Comparison of ENCODE assay signal across 8 mouse cellular contexts in genomic region chr5:137779053-137779933, GRCm38 (mm10). TPM values are rescaled to one million over a fixed set of nuclear protein-coding genes. Genes with fewer than 3 reads are reported as not detected.
DNase-seq lines count a peak whose midpoint lies in the region; ATAC-seq lines count a peak whose summit lies in the region.

No protein-coding gene starts in this region.

- H3K4me1 ChIP-seq in limb, embryonic 15.5 days: peaks cover 50% of the 10 kb centered on the region
- H3K4me1 ChIP-seq in midbrain, embryonic 16.5 days (ENCODE audit: control insufficient read depth, insufficient read depth, low read length): peaks cover 37% of the 10 kb centered on the region

- WGBS in limb, embryonic 15.5 days: under 1% methylated on average over 81 of the region's 83 CpGs
- WGBS in midbrain, embryonic 16.5 days: under 1% methylated on average over 68 of the region's 83 CpGs

- peak; percentile 21 for ATAC-seq in CD4-positive, CD25-positive, alpha-beta regulatory T cell, adult 4 months
- ATAC-seq in limb, embryonic 15.5 days (ENCODE audit: insufficient number of reproducible peaks, low FRiP score, low TSS enrichment, low read depth): 0 out of 2 replicates have a peak, but pooled peaks have one; percentile 7
- peak; percentile 34 for ATAC-seq in midbrain, embryonic 16.5 days

- no peaks in the 10 kb centered on the region for H3K27me3 ChIP-seq in limb, embryonic 15.5 days
- H3K27me3 ChIP-seq in midbrain, embryonic 16.5 days (ENCODE audit: control insufficient read depth, insufficient read depth, low read depth, low read length): no peaks in the 10 kb centered on the region

- H3K9ac ChIP-seq in limb, embryonic 15.5 days: peak overlapping the region; percentile 95
- H3K9ac ChIP-seq in midbrain, embryonic 16.5 days (ENCODE audit: low read depth, low read length): peak overlapping the region; percentile 88

- H3K36me3 ChIP-seq in limb, embryonic 15.5 days: peaks cover 37% of the 10 kb centered on the region
- peaks cover 17% of the 10 kb centered on the region for H3K36me3 ChIP-seq in midbrain, embryonic 16.5 days (ENCODE audit: control insufficient read depth, insufficient read depth, low read length)

- H3K4me2 ChIP-seq in limb, embryonic 15.5 days: peak overlapping the region; percentile 91
- peak overlapping the region; percentile 97 for H3K4me2 ChIP-seq in midbrain, embryonic 16.5 days (ENCODE audit: low read length)

- peak; percentile 67 to 74 for DNase-seq in adrenal gland, adult (ENCODE audit: inconsistent age in 2 of 2, low spot score in 1 of 2)
- no peak for DNase-seq in adrenal gland, postnatal 4 days (ENCODE audit: low spot score in 2 of 2)
- peak; percentile 50 to 61 for DNase-seq in cerebellum, postnatal 14 days
- peak; percentile 44 for DNase-seq in heart, postnatal 4 days
- DNase-seq in thymus, postnatal 4 days: peak; percentile 72

- peak overlapping the region; percentile 99 for H3K4me3 ChIP-seq in limb, embryonic 15.5 days
- peak overlapping the region; percentile 79 for H3K4me3 ChIP-seq in midbrain, embryonic 16.5 days (ENCODE audit: low read depth, low read length)

- H3K27ac ChIP-seq in limb, embryonic 15.5 days: peak overlapping the region; percentile 92
- H3K27ac ChIP-seq in midbrain, embryonic 16.5 days (ENCODE audit: low read length): peak overlapping the region; percentile 87

- no peaks in the 10 kb centered on the region for H3K9me3 ChIP-seq in limb, embryonic 15.5 days
- no peaks in the 10 kb centered on the region for H3K9me3 ChIP-seq in midbrain, embryonic 16.5 days (replicated peaks; ENCODE audit: control insufficient read depth, low read length, poor library complexity, severe bottlenecking)

RNA-seq across cellular contexts. Expression of gene Ppp1r35, which starts 0.6 kb away (rescaled TPM):
- total RNA-seq in adrenal gland, postnatal 4 days (2021): 10 to 100 TPM; 29.9 to 40.3 TPM
- 1 to 10 TPM; 6.9 to 7.0 TPM for polyA plus RNA-seq in CD4-positive, CD25-positive, alpha-beta regulatory T cell, adult 4 months (2017; shearing (Covaris generic))
- total RNA-seq in heart, postnatal 4 days (2021): 10 to 100 TPM; 16.5 to 17.1 TPM
- 22.2 and 27.8 TPM in 2 replicates for polyA plus RNA-seq in limb, embryonic 15.5 days (2015; fragmentation: Nextera tagmentation; extraction: Ambion mirVana)
- polyA plus RNA-seq in midbrain, embryonic 16.5 days (2015; fragmentation: Nextera tagmentation; extraction: Ambion mirVana): 33.5 and 36.6 TPM in 2 replicates

RNA-seq across cellular contexts. Expression of gene Mepce, which starts 8.2 kb away (rescaled TPM):
- 10 to 100 TPM; 58.4 to 67.5 TPM for total RNA-seq in adrenal gland, postnatal 4 days (2021)
- polyA plus RNA-seq in CD4-positive, CD25-positive, alpha-beta regulatory T cell, adult 4 months (2017; shearing (Covaris generic)): 10 to 100 TPM; 27.5 to 32.3 TPM
- 10 to 100 TPM; 29.0 to 40.3 TPM for total RNA-seq in heart, postnatal 4 days (2021)
- polyA plus RNA-seq in limb, embryonic 15.5 days (2015; fragmentation: Nextera tagmentation; extraction: Ambion mirVana): 8.7 and 9.2 TPM in 2 replicates
- polyA plus RNA-seq in midbrain, embryonic 16.5 days (2015; fragmentation: Nextera tagmentation; extraction: Ambion mirVana): 10.4 and 11.6 TPM in 2 replicates

RNA-seq across cellular contexts. Expression of gene Zcwpw1, which starts 8.3 kb away (rescaled TPM):
- total RNA-seq in adrenal gland, postnatal 4 days (2021): 1 to 10 TPM; 8.9 to 9.3 TPM
- polyA plus RNA-seq in CD4-positive, CD25-positive, alpha-beta regulatory T cell, adult 4 months (2017; shearing (Covaris generic)): 10 to 100 TPM; 15.2 to 24.8 TPM
- total RNA-seq in heart, postnatal 4 days (2021): 1 to 10 TPM; 2.4 to 3.2 TPM
- 19.7 and 24.4 TPM in 2 replicates for polyA plus RNA-seq in limb, embryonic 15.5 days (2015; fragmentation: Nextera tagmentation; extraction: Ambion mirVana)
- polyA plus RNA-seq in midbrain, embryonic 16.5 days (2015; fragmentation: Nextera tagmentation; extraction: Ambion mirVana): 11.6 and 13.1 TPM in 2 replicates

RNA-seq across cellular contexts. Expression of gene Tsc22d4, which starts 33.8 kb away (rescaled TPM):
- total RNA-seq in adrenal gland, postnatal 4 days (2021): 100 to 1,000 TPM; 138 to 140 TPM
- polyA plus RNA-seq in CD4-positive, CD25-positive, alpha-beta regulatory T cell, adult 4 months (2017; shearing (Covaris generic)): 10 to 100 TPM; 49.6 to 62.4 TPM
- total RNA-seq in heart, postnatal 4 days (2021): 100 to 1,000 TPM; 230 to 231 TPM
- 169 and 197 TPM in 2 replicates for polyA plus RNA-seq in limb, embryonic 15.5 days (2015; fragmentation: Nextera tagmentation; extraction: Ambion mirVana)
- polyA plus RNA-seq in midbrain, embryonic 16.5 days (2015; fragmentation: Nextera tagmentation; extraction: Ambion mirVana): 55.4 and 74.1 TPM in 2 replicates

RNA-seq across cellular contexts. Expression of gene Nyap1, which starts 37.9 kb away (rescaled TPM):
- total RNA-seq in adrenal gland, postnatal 4 days (2021): 10 to 100 TPM; 10.9 to 11.6 TPM
- polyA plus RNA-seq in CD4-positive, CD25-positive, alpha-beta regulatory T cell, adult 4 months (2017; shearing (Covaris generic)): under 1 TPM in 1 of 2 experiments, not detected in 1; 0.11 TPM
- total RNA-seq in heart, postnatal 4 days (2021): 1 to 10 TPM; 3.1 to 3.3 TPM
- polyA plus RNA-seq in limb, embryonic 15.5 days (2015; fragmentation: Nextera tagmentation; extraction: Ambion mirVana): 1.9 and 3.5 TPM in 2 replicates
- 67.2 and 67.5 TPM in 2 replicates for polyA plus RNA-seq in midbrain, embryonic 16.5 days (2015; fragmentation: Nextera tagmentation; extraction: Ambion mirVana)

Comparison
In these comparisons a context has a peak if more than half of its experiments do, and no peak if none do; other contexts are left out.
1. DNase-seq: peak in adrenal gland, adult (2 of 2), cerebellum, postnatal 14 days (2 of 2), heart, postnatal 4 days (single experiment) and thymus, postnatal 4 days (single experiment); none in adrenal gland, postnatal 4 days (0 of 2).
2. Peak in every context shown above with its lines, with median percentiles within 50 percentile points of each other: ATAC-seq.